Mouse (Mus musculus) hindbrain, postnatal 0 days (tissue): ENCODE measurements around the gene Eml2. TPM values are rescaled to one million over a fixed set of nuclear protein-coding genes. Genes with fewer than 3 reads are reported as not detected.

Experiments used
- ATAC-seq: fragments of 200-750 bp; cut with Nextera tagmentation; 2 replicates; pipeline ENCODE4 v1.8.0; 2017; ENCODE audit warnings: mild to moderate bottlenecking, moderate TSS enrichment, moderate library complexity
- DNase-seq: peaks from one replicate; pipeline ENCODE4 v3.0.0-alpha.2; 2015; ENCODE audit warnings: low spot score
- H3K27ac ChIP-seq: fragments of 300-500 bp; sonication (generic); 2 replicates; pipeline ENCODE4 v1.5.1; 2014; ENCODE audit warnings: mild to moderate bottlenecking
- H3K27me3 ChIP-seq: fragments of 300-500 bp; sonication (generic); 2 replicates; pipeline ENCODE4 v1.6.1; 2014; ENCODE audit warnings: low read length, mixed read lengths; ENCODE audit not compliant: insufficient read depth
- H3K36me3 ChIP-seq: fragments of 300-500 bp; sonication (generic); 2 replicates; pipeline ENCODE4 v1.6.1; 2014; ENCODE audit warnings: low read length, mixed read lengths; ENCODE audit not compliant: insufficient read depth
- H3K4me1 ChIP-seq: fragments of 300-500 bp; sonication (generic); 2 replicates; pipeline ENCODE4 v1.6.1; 2014; ENCODE audit warnings: antibody characterized with exemption, low read length, mixed read lengths; ENCODE audit not compliant: insufficient read depth
- H3K4me2 ChIP-seq: fragments of 300-500 bp; sonication (generic); 2 replicates; pipeline ENCODE4 v1.6.1; 2014; ENCODE audit warnings: low read depth, mild to moderate bottlenecking, low read length, moderate library complexity, mixed read lengths
- H3K4me3 ChIP-seq: fragments of 300-500 bp; sonication (generic); 2 replicates; pipeline ENCODE4 v1.5.1; 2014; ENCODE audit warnings: low read length
- H3K9ac ChIP-seq: fragments of 300-500 bp; sonication (generic); replicated peaks from 2 replicates; pipeline ENCODE4 v1.6.1; 2014; ENCODE audit warnings: mild to moderate bottlenecking, low read length, moderate library complexity, mixed read lengths
- H3K9me3 ChIP-seq: fragments of 300-500 bp; sonication (generic); 2 replicates; pipeline ENCODE4 v1.6.1; 2016; ENCODE audit warnings: low read length, mixed read lengths
- CTCF ChIP-seq: IDR thresholded peaks from 2 replicates; pipeline ENCODE4 v1.5.1; 2016; ENCODE audit warnings: antibody characterized with exemption, control low read depth, low read depth
- WGBS: fragments of 180-500 bp; shearing (Covaris S2); extraction: QIAGEN DNeasy Blood & Tissue Kit; methylation state at CpG from one replicate; pipeline ENCODE4 v1.1.7; 2014; 5-methylcytosine and 5-hydroxymethylcytosine counted together
- polyA plus RNA-seq: library from polyadenylated mRNA; unstranded; fragments of >200 nt; fragmentation: Nextera tagmentation; extraction: Ambion mirVana; gene quantifications from 2 replicates; pipeline ENCODE4 v1.2.1, GENCODE M21; 2015
- total RNA-seq: library from RNA; depleted of rRNA; stranded (reverse); fragments of >200 nt; gene quantifications from 2 replicates; pipeline ENCODE4 v1.2.3, GENCODE M21; 2014

The Eml2 gene
- total and polyA plus RNA-seq, 2 experiments from 2014 or later = 18.9 to 103 TPM

DNA sequence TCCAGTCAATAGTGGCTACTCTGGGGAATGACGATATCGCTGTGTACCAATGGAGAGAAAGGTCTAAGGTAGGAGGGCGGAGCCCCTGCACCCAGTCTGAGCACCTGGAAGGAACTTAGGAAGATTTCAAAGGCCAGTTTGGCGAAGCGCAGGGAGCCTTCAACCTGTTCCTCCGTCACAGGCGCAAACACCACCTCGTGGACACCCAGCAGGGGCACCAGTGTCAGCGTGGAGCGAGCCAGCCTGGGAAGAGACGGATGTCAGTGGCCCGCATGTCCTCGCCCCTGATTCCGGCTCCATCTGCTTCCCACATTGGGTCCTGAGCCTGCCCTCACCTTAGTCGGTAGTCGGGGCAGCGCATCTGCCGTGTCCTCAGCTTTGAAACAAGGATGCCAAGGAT lies 16.8 kb upstream of the Eml2 start:
- Histone ChIP-seq H3K9me3 (no peaks in the 10 kb centered on the region), H3K4me1 (peaks cover 11% of the 10 kb centered on the region; the same call in 1 of the 2 replicates), H3K27me3 (no peaks in the 10 kb centered on the region), H3K27ac (no peak overlapping the region), H3K4me3 (peak overlapping the region; percentile 36), H3K36me3 (no peaks in the 10 kb centered on the region), H3K4me2 (peak overlapping the region; percentile 57), H3K9ac (peak overlapping the region; percentile 52; the same call in 1 of the 2 replicates)
- TF ChIP-seq CTCF = no peak
- 15% methylated on average over 18 of the region's 18 CpGs for WGBS
- no peak for ATAC-seq
- DNase-seq = no peak

DNA sequence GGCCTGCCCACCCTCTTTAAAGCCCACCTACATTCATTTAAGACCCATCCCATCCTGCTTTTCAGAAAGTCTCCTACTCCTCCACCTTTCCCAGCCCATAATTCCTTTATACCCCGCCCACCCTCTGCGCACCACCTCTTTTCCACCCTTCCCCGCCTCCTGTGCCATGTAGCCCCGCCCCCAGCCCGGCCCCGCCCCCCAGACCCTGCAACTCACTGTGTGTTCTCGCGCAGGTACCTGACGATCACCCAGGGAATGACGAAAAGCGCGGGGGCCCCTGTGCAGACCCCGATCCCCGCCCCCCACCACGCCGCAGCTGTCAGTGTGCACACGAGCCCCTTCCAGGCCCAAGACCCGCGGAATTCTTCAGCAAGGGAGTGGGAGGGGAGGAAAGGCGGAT lies 16.1 kb upstream of the Eml2 start:
- Histone ChIP-seq H3K4me1 (peaks cover 11% of the 10 kb centered on the region; the same call in 1 of the 2 replicates), H3K36me3 (no peaks in the 10 kb centered on the region), H3K27me3 (no peaks in the 10 kb centered on the region), H3K4me2 (peak overlapping the region; percentile 57), H3K9me3 (no peaks in the 10 kb centered on the region), H3K4me3 (peak overlapping the region; percentile 36), H3K27ac (no peak overlapping the region), H3K9ac (peak overlapping the region; percentile 52)
- peak; percentile 63 for DNase-seq
- peak; percentile 74 for ATAC-seq
- TF ChIP-seq CTCF = no peak
- WGBS = under 1% methylated on average over 18 of the region's 20 CpGs

DNA sequence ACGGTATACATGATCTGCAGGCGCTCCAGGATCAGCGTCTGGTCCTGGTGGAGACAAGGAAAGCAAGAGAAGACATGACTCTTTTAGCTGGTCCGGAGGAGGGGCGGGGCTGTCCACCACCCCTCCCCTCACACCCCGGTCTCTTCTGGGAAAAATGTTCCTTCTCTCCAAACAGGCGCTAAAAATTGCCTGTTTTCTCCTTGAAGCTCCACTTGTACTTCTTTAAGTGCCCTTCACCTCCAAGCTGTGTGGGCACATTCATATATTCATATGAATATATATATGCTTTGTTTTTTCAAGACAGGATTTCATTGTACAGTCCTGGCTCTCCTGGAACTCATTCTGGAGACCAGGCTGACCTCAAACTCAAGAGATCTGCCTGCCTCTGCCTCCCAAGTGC lies 13.3 kb upstream of the Eml2 start:
- ATAC-seq (no peak), DNase-seq (no peak)
- Histone ChIP-seq H3K4me1 (peaks cover 4% of the 10 kb centered on the region; the same call in 1 of the 2 replicates), H3K4me3 (no peak overlapping the region), H3K27me3 (no peaks in the 10 kb centered on the region), H3K9me3 (no peaks in the 10 kb centered on the region), H3K4me2 (no peak overlapping the region), H3K36me3 (no peaks in the 10 kb centered on the region), H3K27ac (no peak overlapping the region), H3K9ac (no peak overlapping the region)
- 89% methylated on average over 7 of the region's 7 CpGs for WGBS
- TF ChIP-seq CTCF = no peak

DNA sequence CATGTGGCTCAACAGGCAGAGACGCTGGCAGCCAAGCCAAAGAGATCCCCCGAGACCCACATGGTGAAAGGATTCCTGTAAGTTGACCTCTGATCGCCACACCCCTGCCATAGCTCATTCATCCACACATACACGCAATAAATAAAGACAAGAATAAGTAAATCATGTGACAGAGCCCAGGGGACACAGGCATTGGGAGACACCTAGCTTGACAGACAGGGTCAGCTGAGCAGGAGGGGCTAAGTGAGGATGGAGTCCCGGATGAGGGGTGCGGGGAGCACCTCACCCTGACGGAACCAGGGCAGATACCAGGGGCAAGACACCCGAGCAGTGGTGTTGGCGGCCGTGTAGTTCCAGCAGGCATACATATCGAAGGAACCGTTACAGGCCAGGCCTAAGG lies 12.5 kb upstream of the Eml2 start:
- no peaks in the 10 kb centered on the region for H3K27me3 ChIP-seq
- DNase-seq (no peak), ATAC-seq (no peak)
- H3K4me1 ChIP-seq = peaks cover 4% of the 10 kb centered on the region; the same call in 1 of the 2 replicates
- H3K4me3 ChIP-seq = no peak overlapping the region
- TF ChIP-seq CTCF = no peak
- no peak overlapping the region for H3K4me2 ChIP-seq
- H3K9me3 ChIP-seq = no peaks in the 10 kb centered on the region
- no peak overlapping the region for H3K9ac ChIP-seq
- H3K27ac ChIP-seq = no peak overlapping the region
- 32% methylated on average over 12 of the region's 12 CpGs for WGBS
- H3K36me3 ChIP-seq = no peaks in the 10 kb centered on the region

DNA sequence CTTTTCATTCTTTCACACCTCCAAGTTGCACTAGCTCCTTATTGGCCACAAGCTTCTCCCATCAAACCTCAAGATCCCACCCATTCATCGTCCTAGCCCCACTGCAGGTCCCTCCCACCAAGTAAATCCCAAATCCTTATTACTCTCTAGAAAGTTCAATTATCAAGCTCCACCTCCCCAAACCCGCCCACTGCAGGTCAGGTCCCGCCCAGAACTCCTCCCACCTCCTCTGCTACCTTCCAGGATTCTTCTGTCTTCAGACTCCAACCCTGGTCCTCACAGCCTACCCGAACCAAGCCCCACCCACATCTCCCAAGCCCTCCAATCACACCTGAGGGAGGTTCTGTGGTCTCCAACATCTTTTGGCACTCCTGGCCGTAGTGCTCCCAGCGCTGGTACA lies 12.0 kb upstream of the Eml2 start:
- Histone ChIP-seq H3K9me3 (no peaks in the 10 kb centered on the region), H3K4me1 (peaks cover 4% of the 10 kb centered on the region; the same call in 1 of the 2 replicates), H3K36me3 (no peaks in the 10 kb centered on the region), H3K4me3 (no peak overlapping the region), H3K9ac (no peak overlapping the region), H3K4me2 (no peak overlapping the region), H3K27me3 (no peaks in the 10 kb centered on the region), H3K27ac (no peak overlapping the region)
- DNase-seq = no peak
- TF ChIP-seq CTCF = no peak
- ATAC-seq = 0 out of 2 replicates have a peak, but pooled peaks have one; percentile 18
- under 1% methylated on average over 6 of the region's 6 CpGs for WGBS

DNA sequence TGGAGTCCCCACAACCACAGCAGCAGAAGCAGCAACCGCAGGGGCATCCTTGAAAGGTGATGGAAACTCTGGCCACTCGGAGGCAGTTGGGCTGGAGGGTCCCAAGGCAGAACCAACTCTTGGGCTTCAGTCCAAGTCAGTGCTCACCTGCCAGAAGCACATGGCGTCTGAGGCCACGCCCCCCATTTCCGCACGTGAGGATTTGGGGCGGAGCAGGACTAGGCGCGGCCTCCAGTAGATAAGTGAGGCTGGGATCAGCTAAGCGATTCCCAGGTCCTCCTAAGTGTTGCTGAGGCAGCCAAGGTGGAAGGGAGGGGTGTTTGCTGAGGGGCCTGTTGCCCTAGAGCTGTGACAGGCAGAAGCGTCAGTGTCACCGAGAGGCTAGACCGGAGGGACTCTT lies 11.2 kb upstream of the Eml2 start:
- no peak for ATAC-seq
- H3K36me3 ChIP-seq = no peaks in the 10 kb centered on the region
- no peak overlapping the region for H3K27ac ChIP-seq
- no peak overlapping the region for H3K4me3 ChIP-seq
- no peaks in the 10 kb centered on the region for H3K9me3 ChIP-seq
- H3K27me3 ChIP-seq = no peaks in the 10 kb centered on the region
- 3% methylated on average over 13 of the region's 13 CpGs for WGBS
- no peak for TF ChIP-seq CTCF
- H3K9ac ChIP-seq = no peak overlapping the region
- no peak for DNase-seq
- H3K4me1 ChIP-seq = peaks cover 1% of the 10 kb centered on the region; the same call in 1 of the 2 replicates
- H3K4me2 ChIP-seq = peak overlapping the region; percentile 21

DNA sequence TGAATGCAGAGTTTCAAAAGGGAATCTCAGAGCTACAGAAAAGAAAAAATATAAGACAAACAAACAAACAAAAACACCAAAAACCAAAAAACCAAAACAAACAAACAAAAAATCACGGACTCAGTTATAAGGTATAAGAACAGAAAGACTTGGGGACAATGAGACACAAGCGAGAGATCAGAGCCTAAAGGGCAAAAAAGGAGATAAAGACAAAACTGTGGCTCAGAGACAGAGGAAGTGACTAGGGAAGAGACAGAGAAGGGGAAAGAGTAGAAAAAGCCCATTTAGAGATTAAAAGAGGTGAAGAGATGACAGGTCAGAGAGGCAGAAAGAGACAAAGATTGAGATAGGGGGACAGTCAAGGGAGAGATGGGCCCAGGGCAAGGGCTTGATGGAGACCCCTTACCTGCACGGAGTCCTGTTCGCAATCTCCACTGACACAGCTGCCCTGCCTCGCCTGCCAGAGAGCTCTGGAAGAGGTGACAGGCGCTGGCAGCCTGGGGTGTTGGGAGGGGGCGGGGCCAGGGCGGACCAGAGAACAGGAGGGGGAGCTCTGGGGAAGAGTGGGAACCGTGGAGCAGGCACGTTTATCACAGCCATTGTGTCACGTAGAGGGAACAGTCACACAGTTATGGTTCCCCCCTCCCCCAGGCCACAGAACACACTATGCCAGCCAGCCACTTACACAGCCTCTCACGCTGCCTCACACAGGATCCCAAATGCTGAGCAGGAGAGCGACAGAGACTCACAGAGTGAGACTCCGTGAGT lies 10.4 kb upstream of the Eml2 start, which contains the start of gene Gipr:
Gene Gipr (minus strand): TSS at position 472 of the 768 bp plus-strand sequence.
- Histone ChIP-seq H3K36me3 (no peaks in the 10 kb centered on the region), H3K9ac (no peak within 1 kb of the TSS), H3K4me3 (no peak within 1 kb of the TSS), H3K4me2 (peak within 1 kb of the TSS; percentile 21), H3K27ac (no peak within 1 kb of the TSS), H3K9me3 (no peaks in the 10 kb centered on the region), H3K4me1 (no peaks in the 10 kb centered on the region; the same call in 1 of the 2 replicates), H3K27me3 (no peaks in the 10 kb centered on the region)
- 10% methylated on average over 14 of the region's 14 CpGs for WGBS
- DNase-seq (no peak), ATAC-seq (0 out of 2 replicates have a peak, but pooled peaks have one; percentile 8)
- TF ChIP-seq CTCF = no peak
